Mouse (Mus musculus): Measurements from ENCODE around the gene Nynrin. TPM values are rescaled to one million over a fixed set of nuclear protein-coding genes. Genes with fewer than 3 reads are reported as not detected.
A peak's percentile ranks its signal among the peaks of the same experiment; 100 is the strongest.

The Nynrin gene
- polyA plus RNA-seq, 1 experiment from 2014 or later, result 36.0 TPM

- DNase-seq (ENCODE audit: low spot score), result no peak
Observed at GRCm38 (mm10) chr14:55885114-55885790, 31.4 kb downstream of the Nynrin start.

GRCm38 (mm10) chr14:55885791-55886271, 32.0 kb downstream of the Nynrin start:
- WGBS, result 8% methylated on average over 16 of the region's 16 CpGs
- no peaks in the 10 kb centered on the region for H3K27me3 ChIP-seq (replicated peaks; ENCODE audit: low read depth, poor library complexity, severe bottlenecking)
- peaks cover 50% of the 10 kb centered on the region for H3K4me1 ChIP-seq
- peak overlapping the region; percentile 79 for H3K4me3 ChIP-seq
- no peak for DNase-seq (ENCODE audit: low spot score)
- H3K36me3 ChIP-seq (replicated peaks), result peaks cover 48% of the 10 kb centered on the region
- 0 out of 2 replicates have a peak, but pooled peaks cover 2% of the 10 kb centered on the region for H3K9me3 ChIP-seq
- H3K27ac ChIP-seq (replicated peaks), result peak overlapping the region; percentile 95

More at GRCm38 (mm10) chr14:55885114-55885790, 31.4 kb downstream of the Nynrin start:
- Histone ChIP-seq H3K27ac (replicated peaks) (peak overlapping the region; percentile 95), H3K27me3 (replicated peaks; ENCODE audit: low read depth, poor library complexity, severe bottlenecking) (no peaks in the 10 kb centered on the region), H3K4me3 (peak overlapping the region; percentile 79), H3K9me3 (0 out of 2 replicates have a peak, but pooled peaks cover 2% of the 10 kb centered on the region), H3K36me3 (replicated peaks) (peaks cover 42% of the 10 kb centered on the region), H3K4me1 (peaks cover 50% of the 10 kb centered on the region)
- under 1% methylated on average over 27 of the region's 30 CpGs for WGBS

- no peak for DNase-seq (ENCODE audit: low spot score)
- Histone ChIP-seq H3K9me3 (0 out of 2 replicates have a peak, but pooled peaks cover 2% of the 10 kb centered on the region), H3K36me3 (replicated peaks) (peaks cover 57% of the 10 kb centered on the region), H3K4me3 (peak overlapping the region; percentile 79; the same call in 1 of the 2 replicates), H3K4me1 (peaks cover 50% of the 10 kb centered on the region), H3K27ac (replicated peaks) (0 out of 2 replicates have a peak overlapping the region, but pooled peaks have one; percentile 1), H3K27me3 (replicated peaks; ENCODE audit: low read depth, poor library complexity, severe bottlenecking) (no peaks in the 10 kb centered on the region)
- 83% methylated on average over 24 of the region's 24 CpGs for WGBS
Observed at GRCm38 (mm10) chr14:55886571-55887382, 33.0 kb downstream of the Nynrin start.

- no peaks in the 10 kb centered on the region for H3K9me3 ChIP-seq
- H3K4me3 ChIP-seq, result no peak overlapping the region
- no peak overlapping the region for H3K27ac ChIP-seq (replicated peaks)
- H3K27me3 ChIP-seq (replicated peaks; ENCODE audit: low read depth, poor library complexity, severe bottlenecking), result no peaks in the 10 kb centered on the region
- DNase-seq (ENCODE audit: low spot score), result no peak
- H3K4me1 ChIP-seq, result peaks cover 25% of the 10 kb centered on the region
- WGBS, result 93% methylated on average over 12 of the region's 12 CpGs
- H3K36me3 ChIP-seq (replicated peaks), result peaks cover 61% of the 10 kb centered on the region
Observed at GRCm38 (mm10) chr14:55897671-55898070, 43.9 kb downstream of the Nynrin start.

- DNase-seq (ENCODE audit: low spot score), result no peak
- Histone ChIP-seq H3K27me3 (replicated peaks; ENCODE audit: low read depth, poor library complexity, severe bottlenecking) (no peaks in the 10 kb centered on the region), H3K27ac (replicated peaks) (no peak overlapping the region), H3K4me1 (peaks cover 25% of the 10 kb centered on the region), H3K9me3 (no peaks in the 10 kb centered on the region), H3K36me3 (replicated peaks) (peaks cover 49% of the 10 kb centered on the region), H3K4me3 (peak overlapping the region; percentile 64; the same call in 1 of the 2 replicates)
- 91% methylated on average over 7 of the region's 7 CpGs for WGBS
Observed at GRCm38 (mm10) chr14:55898947-55899346, 45.1 kb downstream of the Nynrin start.

GRCm38 (mm10) chr14:55899701-55900413, 46.0 kb downstream of the Nynrin start, which contains the start of gene Sdr39u1:
Gene Sdr39u1, minus strand, starts transcription at chr14:55900293.
- 2% methylated on average over 39 of the region's 39 CpGs for WGBS
- Histone ChIP-seq H3K27me3 (replicated peaks; ENCODE audit: low read depth, poor library complexity, severe bottlenecking) (no peaks in the 10 kb centered on the region), H3K9me3 (no peaks in the 10 kb centered on the region), H3K4me3 (peak within 1 kb of the TSS; percentile 64), H3K36me3 (replicated peaks) (peaks cover 40% of the 10 kb centered on the region), H3K4me1 (peaks cover 25% of the 10 kb centered on the region), H3K27ac (replicated peaks) (peak within 1 kb of the TSS; percentile 87)
- DNase-seq (ENCODE audit: low spot score), result peak; percentile 91

- Histone ChIP-seq H3K27ac (replicated peaks) (peak overlapping the region; percentile 87), H3K27me3 (replicated peaks; ENCODE audit: low read depth, poor library complexity, severe bottlenecking) (no peaks in the 10 kb centered on the region), H3K36me3 (replicated peaks) (peaks cover 34% of the 10 kb centered on the region), H3K9me3 (no peaks in the 10 kb centered on the region), H3K4me3 (peak overlapping the region; percentile 64), H3K4me1 (peaks cover 25% of the 10 kb centered on the region)
- 9% methylated on average over 12 of the region's 12 CpGs for WGBS
- no peak for DNase-seq (ENCODE audit: low spot score)
Observed at GRCm38 (mm10) chr14:55900414-55900755, 46.6 kb downstream of the Nynrin start.

GRCm38 (mm10) chr14:55905518-55905917, 51.7 kb downstream of the Nynrin start:
- no peaks in the 10 kb centered on the region for H3K9me3 ChIP-seq
- no peaks in the 10 kb centered on the region for H3K27me3 ChIP-seq (replicated peaks; ENCODE audit: low read depth, poor library complexity, severe bottlenecking)
- H3K4me1 ChIP-seq, result peaks cover 7% of the 10 kb centered on the region
- WGBS, result 39% methylated on average over 1 of the region's 1 CpGs
- H3K36me3 ChIP-seq (replicated peaks), result no peaks in the 10 kb centered on the region
- H3K27ac ChIP-seq (replicated peaks), result no peak overlapping the region
- DNase-seq (ENCODE audit: low spot score), result no peak
- no peak overlapping the region for H3K4me3 ChIP-seq

GRCm38 (mm10) chr14:55913406-55913805, 59.6 kb downstream of the Nynrin start:
- H3K27ac ChIP-seq (replicated peaks), result no peak overlapping the region
- H3K9me3 ChIP-seq, result no peaks in the 10 kb centered on the region; the same call in 1 of the 2 replicates
- DNase-seq (ENCODE audit: low spot score), result no peak
- H3K4me1 ChIP-seq, result peaks cover 2% of the 10 kb centered on the region; the same call in 1 of the 2 replicates
- no peak overlapping the region for H3K4me3 ChIP-seq
- 44% methylated on average over 4 of the region's 4 CpGs for WGBS
- no peaks in the 10 kb centered on the region for H3K27me3 ChIP-seq (replicated peaks; ENCODE audit: low read depth, poor library complexity, severe bottlenecking)
- H3K36me3 ChIP-seq (replicated peaks), result no peaks in the 10 kb centered on the region

GRCm38 (mm10) chr14:55918240-55919082, 64.7 kb downstream of the Nynrin start:
- H3K27ac ChIP-seq (replicated peaks), result peak overlapping the region; percentile 66
- peak; percentile 78 for DNase-seq (ENCODE audit: low spot score)
- H3K27me3 ChIP-seq (replicated peaks; ENCODE audit: low read depth, poor library complexity, severe bottlenecking), result peaks cover 12% of the 10 kb centered on the region; the same call in 1 of the 2 replicates
- no peak overlapping the region for H3K4me3 ChIP-seq
- 38% methylated on average over 14 of the region's 14 CpGs for WGBS
- H3K9me3 ChIP-seq, result no peaks in the 10 kb centered on the region; the same call in 1 of the 2 replicates
- H3K36me3 ChIP-seq (replicated peaks), result no peaks in the 10 kb centered on the region
- peaks cover 18% of the 10 kb centered on the region for H3K4me1 ChIP-seq

GRCm38 (mm10) chr14:55922475-55923232, 68.8 kb downstream of the Nynrin start:
- DNase-seq (ENCODE audit: low spot score), result no peak
- Histone ChIP-seq H3K4me3 (no peak overlapping the region), H3K36me3 (replicated peaks) (no peaks in the 10 kb centered on the region), H3K4me1 (peaks cover 18% of the 10 kb centered on the region), H3K27ac (replicated peaks) (no peak overlapping the region), H3K9me3 (no peaks in the 10 kb centered on the region), H3K27me3 (replicated peaks; ENCODE audit: low read depth, poor library complexity, severe bottlenecking) (peaks cover 12% of the 10 kb centered on the region; the same call in 1 of the 2 replicates)
- WGBS, result 75% methylated on average over 7 of the region's 7 CpGs
